Mouse (Mus musculus) gastrocnemius, adult 2 months (tissue): ENCODE results near the gene Fbln5. TPM values are rescaled to one million over a fixed set of nuclear protein-coding genes. Genes with fewer than 3 reads are reported as not detected.

Experiments used
- DNase-seq: peaks from one replicate; pipeline ENCODE4 v3.0.0; 2022
- H3K27ac ChIP-seq: fragments of 200-600 bp; 2 replicates; pipeline ENCODE4 v1.8.1; 2022; ENCODE audit warnings: mild to moderate bottlenecking
- H3K4me3 ChIP-seq: fragments of 200-600 bp; 2 replicates; pipeline ENCODE4 v1.8.1; 2022; ENCODE audit warnings: mild to moderate bottlenecking, moderate library complexity
- CTCF ChIP-seq: fragments of 200-600 bp; IDR thresholded peaks from 2 replicates; pipeline ENCODE4 v1.8.1; 2022; ENCODE audit warnings: antibody characterized with exemption, mild to moderate bottlenecking, moderate library complexity
- intact Hi-C: fragments of 180-260 bp; cut with DNase I; formaldehyde crosslinking; loops from one replicate; pipeline ENCODE4 v1.15.1; 2025
- total RNA-seq, 2 experiments: library from RNA; stranded (reverse); gene quantifications; 2 replicates each; pipeline ENCODE4 v1.2.3; 2021

The Fbln5 gene
- total RNA-seq, 2 experiments from 2014 or later, result 12.1 to 18.6 TPM

GRCm38 (mm10) chr12:101718054-101718754, 100.7 kb downstream of the Fbln5 start, which contains the start of gene Tc2n:
TSS of gene Tc2n (minus strand) at chr12:101718523.
- peak within 1 kb of the TSS; percentile 87 for H3K4me3 ChIP-seq
- intact Hi-C loops, result no loop called here
- no peak for TF ChIP-seq CTCF

DNA sequence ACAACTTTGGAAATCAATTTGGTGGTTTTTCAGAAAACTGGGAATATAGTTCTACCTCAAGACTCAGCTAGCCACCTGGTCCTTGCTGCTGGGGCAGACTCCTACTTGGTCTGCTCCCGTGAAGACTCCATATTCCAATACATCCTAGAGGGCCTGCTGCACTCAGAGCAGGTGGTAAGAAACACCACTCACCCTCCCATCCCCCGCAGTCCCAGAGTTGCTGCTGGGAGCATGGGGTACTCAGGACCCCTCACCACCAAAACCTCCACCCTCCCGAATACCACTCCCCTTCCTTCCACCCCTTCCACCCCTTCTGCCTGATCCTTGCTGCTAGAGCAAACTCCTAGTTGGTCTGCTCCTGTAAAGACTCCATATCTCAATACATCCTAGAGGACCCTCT, 119.7 kb downstream of the Fbln5 start:
- Histone ChIP-seq H3K4me3 (no peak overlapping the region), H3K27ac (no peak overlapping the region)
- DNase-seq, result no peak
- intact Hi-C loops, result no loop called here
- no peak for TF ChIP-seq CTCF

More at GRCm38 (mm10) chr12:101718054-101718754, 100.7 kb downstream of the Fbln5 start, which contains the start of gene Tc2n:
- peak; percentile 68 for DNase-seq
- peak within 1 kb of the TSS; percentile 28; the same call in 1 of the 2 replicates for H3K27ac ChIP-seq

Other genes with a start within 250 kb of the Fbln5 start
- under 1 TPM; 0.23 to 0.28 TPM for gene Tc2n, start 100.5 kb downstream of the Fbln5 start, total RNA-seq
- 10 to 100 TPM; 25.9 to 30.8 TPM for gene Trip11, start 94.2 kb upstream of the Fbln5 start, total RNA-seq
- 1 to 10 TPM; 3.4 to 5.8 TPM for gene Atxn3, start 139.2 kb upstream of the Fbln5 start, total RNA-seq
- 10 to 100 TPM in 1 of 2 experiments, 1 to 10 TPM in 1; 9.7 to 11.1 TPM for gene Cpsf2, start 156.9 kb upstream of the Fbln5 start, total RNA-seq